Mouse (Mus musculus) liver, postnatal 0 days (tissue): Measurements from ENCODE around the gene Gucd1.

ENCODE experiments used
- CTCF ChIP-seq: sonication (generic); IDR thresholded peaks from 2 replicates; pipeline ENCODE4 v1.5.1; 2016; ENCODE audit warnings: antibody characterized with exemption, low read depth
- EP300 ChIP-seq: IDR thresholded peaks from 2 replicates; pipeline ENCODE4 v1.6.1; 2016; ENCODE audit warnings: antibody characterized with exemption, low read depth, mild to moderate bottlenecking

GRCm38 (mm10) chr10:75302536-75302935 lies 215.2 kb downstream of the Gucd1 start:
- TF ChIP-seq CTCF (no peak), EP300 (no peak)
